Mouse (Mus musculus) cerebellum, postnatal 10 days (tissue): ENCODE results near the gene Gstm4.
"Not testable (repeated sequence)": the region's sequence is repeated elsewhere in the genome, so short reads cannot be mapped to it uniquely, and the experiment has no call there.

Experiments used
- DNase-seq, 2 experiments: peaks; one replicate each; pipeline ENCODE4 v3.0.0; 2021; ENCODE audit warnings: mixed read lengths in 2 of 2

The Gstm4 gene

DNA sequence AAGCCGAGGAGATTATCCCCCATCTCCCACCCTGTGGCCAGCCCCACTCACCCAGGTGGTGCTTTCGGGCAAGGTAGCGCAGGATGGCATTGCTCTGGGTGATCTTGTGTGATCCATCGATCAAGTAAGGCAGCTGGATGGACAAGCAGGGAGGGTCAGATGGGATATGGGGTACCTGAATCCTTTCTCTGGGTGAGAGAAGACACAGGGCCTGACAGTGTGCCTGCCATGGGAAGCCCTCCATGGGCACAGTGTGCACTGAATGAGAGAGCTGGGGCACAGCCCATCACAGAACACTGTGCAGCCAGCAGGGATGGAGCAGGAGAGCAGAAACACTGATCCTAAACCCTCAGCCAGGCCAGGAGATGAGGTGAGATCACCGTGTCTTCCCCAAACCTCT is 28.2 kb downstream of the Gstm4 start:
- DNase-seq, result not testable (repeated sequence)

- no peak for DNase-seq
Observed at GRCm38 (mm10) chr3:108014974-108015346, 29.7 kb downstream of the Gstm4 start.

GRCm38 (mm10) chr3:108014098-108014973 is 30.4 kb downstream of the Gstm4 start:
- DNase-seq, result no peak

DNA sequence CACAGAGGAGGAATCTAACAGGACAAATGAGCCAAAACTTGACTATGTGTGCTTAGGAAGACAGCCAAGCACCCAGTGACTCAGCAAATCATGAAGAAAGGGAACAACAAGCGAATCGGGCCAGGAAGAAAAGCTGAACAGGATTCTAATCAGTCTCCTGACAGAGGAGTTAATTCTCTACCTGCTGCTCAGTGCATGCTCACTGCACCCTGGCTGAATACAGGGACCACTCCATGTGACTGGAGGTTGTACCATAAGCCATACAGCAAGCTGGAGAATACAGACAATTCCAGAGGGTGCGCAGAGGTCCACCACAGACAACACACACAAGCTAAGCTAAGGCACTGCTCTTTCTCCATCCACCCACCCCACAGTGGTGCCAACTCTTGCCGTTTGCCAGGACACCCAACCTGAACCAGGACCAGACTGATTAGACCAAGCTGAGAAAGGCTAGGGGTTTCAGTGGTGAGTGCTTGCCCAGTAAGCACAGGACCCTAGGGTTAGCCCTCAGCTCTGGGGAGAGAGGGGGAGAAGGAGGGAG is 31.3 kb downstream of the Gstm4 start:
- DNase-seq, result no peak

GRCm38 (mm10) chr3:108011558-108011957 is 33.1 kb downstream of the Gstm4 start:
- peak; percentile 25 to 41 for DNase-seq

- DNase-seq, result peak; percentile 73 to 75
Observed at GRCm38 (mm10) chr3:108010286-108010685, 34.4 kb downstream of the Gstm4 start.

DNA sequence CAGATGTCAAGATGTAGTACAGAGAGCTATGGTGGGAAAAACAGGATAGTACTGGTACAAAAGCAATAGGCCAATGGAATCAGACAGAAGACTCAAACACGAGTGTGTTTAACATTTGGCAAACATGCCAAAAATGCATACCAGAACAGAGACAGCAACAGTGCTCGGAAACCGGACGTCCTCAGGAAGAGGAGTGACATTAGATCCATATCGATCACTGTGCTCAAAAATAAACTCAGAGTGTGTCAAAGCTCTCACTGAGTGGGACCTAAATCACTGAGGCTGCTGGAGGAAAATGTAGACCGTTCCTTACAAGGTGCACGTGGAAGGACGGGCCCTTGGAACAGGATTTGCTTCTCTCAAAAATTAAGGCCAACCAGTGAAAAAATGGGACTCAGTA is 42.7 kb downstream of the Gstm4 start:
- no peak for DNase-seq

GRCm38 (mm10) chr3:107999491-107999890 is 45.2 kb downstream of the Gstm4 start:
- DNase-seq, result no peak

DNA sequence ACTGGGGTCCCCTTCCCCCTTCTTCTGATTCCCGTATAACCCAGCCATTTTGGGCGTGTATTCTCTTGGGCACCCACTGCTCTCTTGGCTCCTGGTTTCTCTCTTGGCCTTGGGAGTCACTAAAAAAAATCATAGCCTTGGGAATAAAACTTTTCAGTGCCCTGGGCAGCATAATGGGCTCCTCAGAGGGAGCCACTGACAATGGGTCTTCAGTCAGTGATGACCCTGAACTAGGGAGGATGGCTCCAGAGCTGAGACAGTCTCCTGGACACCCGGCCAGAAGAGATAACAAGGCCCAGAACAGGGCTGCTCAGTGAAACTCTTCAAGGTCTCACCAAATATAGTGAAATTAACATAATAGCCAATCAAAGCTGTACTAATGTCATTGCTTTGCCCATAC is 46.1 kb downstream of the Gstm4 start:
- DNase-seq, result no peak

GRCm38 (mm10) chr3:107996576-107996975 is 48.1 kb downstream of the Gstm4 start:
- no peak for DNase-seq

DNA sequence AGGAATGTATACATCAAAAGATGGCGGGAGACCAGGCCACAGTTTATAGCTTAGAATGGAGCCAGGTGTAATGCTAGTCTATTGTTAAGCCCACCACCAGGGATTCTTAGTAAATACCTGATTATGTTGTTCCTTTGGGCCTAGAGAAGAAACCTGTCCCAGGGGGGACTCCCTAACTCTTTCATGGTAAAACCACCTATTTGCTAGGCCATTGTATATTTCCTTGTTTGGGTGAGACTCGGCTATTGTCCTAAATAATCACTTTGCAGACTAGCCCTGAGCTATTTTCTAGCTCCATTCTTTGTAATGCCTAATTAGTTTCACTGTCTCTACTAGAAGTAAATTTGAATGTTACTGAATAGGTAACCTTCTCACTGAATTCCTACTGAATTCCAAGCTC is 48.7 kb downstream of the Gstm4 start:
- DNase-seq, result not testable (repeated sequence)
